Mouse (Mus musculus) urinary bladder, postnatal 36 days (tissue): ENCODE data around the gene Zfp704.
"Not testable (repeated sequence)": the region's sequence is repeated elsewhere in the genome, so short reads cannot be mapped to it uniquely, and the experiment has no call there.

Source experiments
- DNase-seq, 2 experiments: peaks; one replicate each; pipeline ENCODE4 v3.0.0; 2022; ENCODE audit warnings: low spot score in 2 of 2, mixed read lengths in 1 of 2

Zfp704 gene

DNA sequence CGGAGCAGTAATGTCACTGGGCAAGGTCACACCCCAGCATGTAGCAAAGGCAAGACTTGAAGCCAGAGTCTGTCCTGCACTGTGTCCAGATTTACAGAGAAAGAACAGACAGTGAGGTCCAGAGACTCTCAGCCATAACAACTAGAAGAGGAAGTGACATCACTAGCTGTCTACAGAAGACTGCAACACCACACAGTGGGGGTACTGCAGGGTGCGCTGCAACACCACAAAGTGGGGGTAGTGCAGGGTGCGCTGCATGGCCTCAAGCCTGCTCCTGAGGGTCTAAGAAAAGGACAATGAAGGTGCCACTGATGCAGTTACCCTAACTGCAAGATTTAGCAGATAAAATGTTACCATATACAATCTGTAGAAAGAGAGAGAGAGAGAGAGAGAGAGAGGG lies 11.8 kb downstream of the Zfp704 start:
- no peak for DNase-seq

DNA sequence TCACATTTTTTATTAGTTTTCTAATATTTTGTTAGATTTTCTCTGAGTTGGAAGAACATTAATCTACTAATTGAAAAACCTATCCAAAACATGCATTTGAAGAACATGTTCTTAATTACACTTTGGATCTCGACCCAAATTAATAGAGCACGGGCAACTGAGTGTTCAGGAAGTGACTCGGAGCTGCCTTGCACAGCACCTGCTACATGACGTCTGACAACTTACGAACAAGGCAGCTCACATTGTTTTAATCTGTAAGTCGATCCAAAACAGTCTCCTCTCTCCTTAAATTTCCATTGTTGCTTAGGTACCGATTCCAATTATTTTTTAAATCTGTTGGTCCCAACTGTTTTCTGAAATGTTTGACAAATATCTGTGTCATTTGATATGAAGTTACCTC lies 15.4 kb downstream of the Zfp704 start:
- no peak for DNase-seq

- no peak for DNase-seq
Observed at GRCm38 (mm10) chr3:9593832-9594231, 16.1 kb downstream of the Zfp704 start.

DNA sequence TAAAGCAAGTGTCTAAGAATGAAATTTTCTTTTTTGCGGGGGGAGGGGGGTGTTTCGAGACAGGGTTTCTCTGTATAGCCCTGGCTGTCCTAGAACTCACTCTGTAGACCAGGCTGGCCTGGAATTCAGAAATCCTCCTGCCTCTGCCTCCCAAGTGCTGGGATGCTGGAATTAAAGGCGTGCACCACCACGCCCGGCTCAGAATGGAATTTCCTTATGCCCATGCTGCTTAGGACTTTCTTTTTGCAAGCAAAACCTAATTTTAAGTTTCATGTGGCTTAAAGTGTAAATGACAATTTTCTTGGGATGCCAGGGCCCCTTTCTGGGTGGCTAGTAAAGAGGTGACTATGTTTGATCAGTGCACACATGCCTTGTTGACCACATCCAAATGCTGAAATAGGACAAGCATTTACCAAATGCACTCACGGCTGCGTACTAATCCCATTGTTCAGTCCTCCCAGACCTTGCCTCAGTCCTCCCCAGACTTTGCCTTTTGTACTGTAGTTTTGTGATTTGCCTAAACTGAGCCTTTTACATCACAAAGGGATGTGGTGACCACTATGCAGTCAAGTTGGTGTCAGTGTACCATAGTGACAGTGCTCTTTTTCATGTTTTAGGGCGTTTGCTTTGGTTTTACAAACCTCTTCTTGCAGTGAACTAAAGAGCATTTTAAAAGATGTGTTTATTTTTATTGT lies 18.3 kb downstream of the Zfp704 start:
- no peak for DNase-seq

GRCm38 (mm10) chr3:9588635-9589034 lies 21.2 kb downstream of the Zfp704 start:
- no peak for DNase-seq

- no peak for DNase-seq
Observed at GRCm38 (mm10) chr3:9587304-9587703, 22.6 kb downstream of the Zfp704 start.

DNA sequence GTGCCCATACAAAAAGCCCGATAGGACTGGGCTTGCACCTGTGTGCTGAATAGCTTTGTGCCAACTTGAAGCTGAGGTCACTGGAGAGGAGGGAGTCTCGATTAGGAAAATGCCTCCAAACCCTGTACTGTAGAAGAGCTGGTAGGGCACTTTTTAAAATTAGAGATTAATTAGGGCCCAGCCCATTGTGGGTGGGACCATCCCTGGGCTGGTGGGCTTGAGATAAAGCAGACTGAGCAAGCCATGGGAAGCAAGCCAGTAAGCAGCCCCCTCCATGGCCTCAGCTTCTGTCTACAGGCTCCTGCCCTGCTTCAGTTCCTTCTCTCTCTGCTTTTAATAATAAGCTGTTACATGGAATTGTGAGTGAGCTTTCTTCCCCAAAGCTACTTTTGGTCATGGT lies 26.4 kb downstream of the Zfp704 start:
- DNase-seq: no peak

DNA sequence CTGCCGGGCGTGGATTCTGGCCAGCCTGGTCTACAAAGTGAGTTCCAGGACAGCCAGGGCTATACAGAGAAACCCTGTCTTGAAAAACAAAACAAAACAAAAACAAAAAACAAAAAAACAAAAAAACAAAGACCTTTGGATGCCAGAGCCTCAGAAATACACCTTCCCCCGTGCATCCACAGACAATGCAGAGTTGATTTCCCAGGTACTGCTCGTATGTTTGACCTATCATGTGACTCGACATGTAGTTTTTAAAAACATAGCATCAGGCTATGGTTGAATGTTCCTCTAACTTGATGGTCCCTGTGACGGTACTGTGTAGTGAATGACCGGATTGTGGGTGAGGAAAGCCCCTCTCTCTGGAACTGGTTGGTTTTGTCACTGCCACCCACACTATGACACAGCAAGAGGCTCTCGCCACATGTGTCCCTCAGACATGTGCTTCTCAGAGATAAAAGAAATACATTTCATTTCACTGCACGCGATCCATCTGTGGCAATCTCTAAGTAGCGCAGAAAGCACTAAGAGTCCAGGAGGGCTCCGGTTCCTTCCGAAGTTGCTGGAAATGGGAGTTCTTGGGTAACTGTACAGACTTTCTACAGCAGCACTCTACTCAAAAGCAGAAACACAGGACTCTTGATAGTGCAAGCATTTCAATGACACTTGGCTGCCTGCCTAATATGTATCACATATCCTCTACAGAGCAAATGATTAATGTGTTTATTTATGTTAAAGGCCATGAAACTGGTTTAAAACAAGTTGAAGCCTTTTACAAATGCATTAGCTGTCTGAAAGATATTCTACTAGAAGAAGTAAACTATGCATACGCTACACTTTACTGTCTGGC lies 28.7 kb downstream of the Zfp704 start:
- DNase-seq: no peak

DNA sequence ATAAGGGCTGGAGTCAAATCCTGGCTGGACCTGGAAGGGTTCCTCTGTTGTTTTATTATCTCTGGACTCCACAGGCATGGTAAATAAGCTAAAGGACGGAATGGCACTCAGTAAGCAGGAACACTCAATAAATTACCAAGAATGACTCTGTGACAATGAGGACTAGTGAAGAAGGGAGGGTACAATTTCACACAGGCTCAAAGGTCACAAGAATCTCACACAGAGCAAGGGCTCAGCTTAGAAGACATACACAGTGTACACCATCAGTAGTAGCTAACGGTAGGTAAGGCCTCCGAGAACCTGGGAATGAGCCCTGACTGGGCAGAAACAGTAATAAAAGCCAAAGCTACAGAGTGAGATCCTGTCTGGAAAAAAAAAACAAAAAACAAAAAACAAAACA lies 29.8 kb downstream of the Zfp704 start:
- DNase-seq: no peak

DNA sequence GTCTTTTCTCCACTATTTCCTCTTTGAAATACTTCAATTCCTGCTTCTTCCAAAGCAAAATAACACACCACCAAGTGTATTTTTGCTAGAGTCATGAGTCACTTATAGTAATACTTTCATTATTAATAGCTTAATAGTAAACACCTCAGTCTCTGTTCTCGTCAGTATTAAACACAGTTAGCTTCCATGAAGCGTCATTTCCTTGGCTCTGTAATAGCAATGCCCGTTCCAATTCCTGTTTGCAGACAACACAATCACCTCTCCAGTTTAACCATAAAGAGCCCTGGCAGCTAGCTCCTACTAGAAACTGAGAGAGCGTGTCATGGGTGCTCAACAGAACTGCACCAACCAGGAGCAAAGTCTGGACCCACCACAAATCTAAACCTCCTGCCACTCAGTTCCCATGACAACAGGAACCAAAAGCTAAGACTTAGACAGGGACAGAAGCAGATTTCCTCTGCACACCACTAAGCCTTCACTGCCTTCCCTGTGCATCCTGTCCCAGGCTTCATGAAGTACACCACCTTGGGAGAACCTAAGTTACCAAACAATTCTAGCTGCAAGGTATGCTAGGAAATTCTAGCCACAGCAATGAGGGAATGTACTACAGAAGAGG lies 30.7 kb downstream of the Zfp704 start:
- no peak for DNase-seq

- DNase-seq: no peak
Observed at GRCm38 (mm10) chr3:9576872-9577271, 33.0 kb downstream of the Zfp704 start.

- no peak for DNase-seq
Observed at GRCm38 (mm10) chr3:9574305-9574704, 35.6 kb downstream of the Zfp704 start.

DNA sequence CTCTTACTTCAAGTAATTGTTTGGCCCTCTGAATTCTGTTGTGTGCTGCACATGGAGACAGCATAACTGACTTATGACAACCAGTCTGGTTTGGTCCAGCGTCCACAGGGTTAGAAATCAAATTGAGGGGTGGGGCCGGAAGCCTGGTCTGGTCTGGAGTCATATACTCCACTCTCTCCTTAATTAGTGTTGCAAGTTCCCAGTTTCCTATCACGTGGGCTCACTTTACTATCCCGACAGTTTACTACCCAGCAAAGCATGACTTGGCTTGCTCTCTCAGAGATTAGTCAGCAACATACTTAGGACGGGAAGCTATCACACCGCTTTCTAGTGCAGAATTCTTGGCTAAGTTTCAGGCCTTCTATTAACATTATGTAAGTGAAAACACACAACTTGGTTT lies 36.3 kb downstream of the Zfp704 start:
- DNase-seq: peak; percentile 49 to 59

- no peak for DNase-seq
Observed at GRCm38 (mm10) chr3:9572261-9572660, 37.6 kb downstream of the Zfp704 start.

GRCm38 (mm10) chr3:9570782-9571181 lies 39.1 kb downstream of the Zfp704 start:
- DNase-seq: no peak

DNA sequence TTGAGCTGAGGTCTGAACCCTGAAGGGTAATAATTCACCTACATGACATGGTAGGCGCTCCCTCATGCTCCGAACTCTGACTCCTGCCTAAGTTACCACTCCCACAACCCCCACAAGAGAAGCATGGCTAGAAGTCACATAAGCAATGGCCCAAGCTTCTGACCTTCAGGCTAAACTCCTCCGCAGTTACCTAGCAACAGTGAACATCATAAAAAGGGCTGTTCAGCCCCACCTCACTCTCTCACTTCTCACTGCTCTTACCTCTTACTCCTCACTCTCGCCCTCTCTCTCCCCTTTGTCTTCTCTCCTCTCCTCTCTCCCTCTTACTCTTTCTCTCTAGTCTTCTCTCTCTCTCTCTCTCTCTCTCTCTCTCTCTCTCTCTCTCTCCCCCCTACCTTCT lies 40.2 kb downstream of the Zfp704 start:
- DNase-seq: not testable (repeated sequence)

GRCm38 (mm10) chr3:9568565-9569228 lies 41.2 kb downstream of the Zfp704 start:
- DNase-seq: no peak

DNA sequence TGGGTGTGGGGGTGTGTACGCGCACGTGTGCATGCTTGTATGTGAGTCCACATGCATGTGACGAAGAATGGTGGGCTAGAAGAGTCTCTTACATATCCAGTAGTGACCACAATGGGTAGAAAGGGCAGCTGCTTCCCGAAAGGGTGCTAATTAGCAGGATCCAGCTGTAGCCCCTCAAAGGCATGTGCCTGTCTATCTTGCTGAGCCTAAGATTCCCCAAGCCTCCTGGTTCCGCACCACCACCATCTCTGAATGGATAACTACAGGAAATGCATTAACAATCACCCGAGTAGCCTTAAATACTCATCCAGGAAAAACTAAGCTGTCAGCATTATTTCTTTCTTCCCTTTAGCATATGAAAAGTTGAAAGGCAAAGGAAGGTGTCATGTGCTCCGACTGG lies 41.9 kb downstream of the Zfp704 start:
- no peak for DNase-seq

DNA sequence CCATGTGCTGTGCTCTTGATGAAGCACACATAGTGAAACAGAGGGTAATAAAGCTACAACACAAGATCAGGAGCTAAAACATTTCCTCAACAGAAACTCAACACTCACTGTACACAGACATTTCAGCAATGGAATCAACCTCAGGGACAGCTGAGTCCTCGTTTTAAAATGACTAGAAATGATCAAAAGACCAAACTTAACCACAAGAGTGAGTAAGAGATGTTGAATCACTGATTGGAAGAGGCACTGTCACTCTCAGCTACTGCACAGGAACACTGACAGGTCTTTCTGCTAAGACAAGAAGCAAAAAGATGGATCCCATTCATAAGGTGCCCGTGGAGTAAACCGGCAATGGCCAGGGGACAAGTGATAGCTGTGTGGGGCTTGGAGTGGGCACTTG lies 43.1 kb downstream of the Zfp704 start:
- DNase-seq: no peak

GRCm38 (mm10) chr3:9563562-9563961 lies 46.3 kb downstream of the Zfp704 start:
- no peak for DNase-seq

DNA sequence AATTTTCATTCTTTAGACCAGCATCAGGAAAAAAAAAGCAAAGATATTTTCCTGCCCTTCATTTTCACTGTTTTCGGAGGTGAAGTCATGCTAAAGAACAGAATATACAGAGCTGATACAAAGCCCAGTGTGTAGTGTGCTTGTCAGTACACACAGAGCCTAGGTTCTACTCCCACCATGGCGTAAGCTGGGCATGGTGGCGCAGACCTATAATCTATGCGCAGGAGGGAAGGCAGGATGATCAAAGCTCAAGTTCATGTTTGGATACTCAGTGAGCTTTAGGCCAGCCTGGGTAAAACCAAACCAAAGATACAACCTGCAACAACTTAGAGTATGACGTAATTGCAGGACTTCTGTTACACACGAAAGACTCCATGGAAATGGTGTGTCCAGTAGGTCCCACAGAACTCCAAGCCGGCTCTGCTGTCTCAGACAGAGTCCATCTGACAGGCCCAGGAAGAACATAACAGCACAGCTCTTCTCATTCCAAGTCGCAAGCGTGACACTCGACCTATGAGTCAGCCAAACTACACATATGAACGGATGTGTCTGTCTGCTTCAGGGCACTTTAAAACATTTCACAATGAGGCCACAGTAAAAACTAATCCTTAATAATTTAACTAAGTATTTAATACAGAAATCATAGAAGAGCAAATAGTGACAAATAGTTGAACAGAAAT lies 47.1 kb downstream of the Zfp704 start:
- no peak for DNase-seq
